Mouse (Mus musculus) intestine, embryonic 16.5 days (tissue): Measurements from ENCODE around the gene Rufy2. TPM values are rescaled to one million over a fixed set of nuclear protein-coding genes. Genes with fewer than 3 reads are reported as not detected.
"Not testable (repeated sequence)": the region's sequence is repeated elsewhere in the genome, so short reads cannot be mapped to it uniquely, and the experiment has no call there.

Source experiments
- ATAC-seq: fragments of 200-750 bp; cut with Nextera tagmentation; 2 replicates; pipeline ENCODE4 v1.8.0; 2017; ENCODE audit warnings: moderate TSS enrichment, moderate library complexity
- H3K27ac ChIP-seq: fragments of 300-500 bp; sonication (generic); 2 replicates; pipeline ENCODE4 v1.5.1; 2014; ENCODE audit warnings: mild to moderate bottlenecking, low read length
- H3K27me3 ChIP-seq: fragments of 300-500 bp; sonication (generic); replicated peaks from 2 replicates; pipeline ENCODE4 v1.6.1; 2014; ENCODE audit warnings: low read length, control low read depth, mixed read lengths; ENCODE audit not compliant: control insufficient read depth, insufficient read depth
- H3K36me3 ChIP-seq: fragments of 300-500 bp; sonication (generic); 2 replicates; pipeline ENCODE4 v1.6.1; 2014; ENCODE audit warnings: low read length, control low read depth; ENCODE audit not compliant: control insufficient read depth, insufficient read depth
- H3K4me1 ChIP-seq: fragments of 300-500 bp; sonication (generic); 2 replicates; pipeline ENCODE4 v1.6.1; 2014; ENCODE audit warnings: low read length, control low read depth, mixed read lengths; ENCODE audit not compliant: control insufficient read depth, insufficient read depth
- H3K4me2 ChIP-seq: fragments of 300-500 bp; sonication (generic); 2 replicates; pipeline ENCODE4 v1.6.1; 2014; ENCODE audit warnings: low read depth, low read length, control low read depth
- H3K4me3 ChIP-seq: fragments of 300-500 bp; sonication (generic); 2 replicates; pipeline ENCODE4 v1.5.1; 2014; ENCODE audit warnings: mild to moderate bottlenecking, low read length
- H3K9ac ChIP-seq: fragments of 300-500 bp; sonication (generic); 2 replicates; pipeline ENCODE4 v1.6.1; 2014; ENCODE audit warnings: low read depth, low read length
- H3K9me3 ChIP-seq: fragments of 300-500 bp; sonication (generic); 2 replicates; pipeline ENCODE4 v1.6.1; 2016; ENCODE audit warnings: low read length, control low read depth; ENCODE audit not compliant: control insufficient read depth
- WGBS: fragments of 180-500 bp; shearing (Covaris S2); extraction: QIAGEN DNeasy Blood & Tissue Kit; methylation state at CpG from one replicate; pipeline ENCODE4 v1.1.7; 2014; 5-methylcytosine and 5-hydroxymethylcytosine counted together
- polyA plus RNA-seq: library from polyadenylated mRNA; unstranded; fragments of >200 nt; fragmentation: Nextera tagmentation; extraction: Ambion mirVana; gene quantifications from 2 replicates; pipeline ENCODE4 v1.2.1, GENCODE M21; 2015

Gene Rufy2
- polyA plus RNA-seq, 1 experiment from 2014 or later = 19.6 TPM

- 55% methylated on average over 14 of the region's 14 CpGs for WGBS
- Histone ChIP-seq H3K9ac (0 out of 2 replicates have a peak overlapping the region, but pooled peaks have one; percentile 24), H3K27me3 (no peaks in the 10 kb centered on the region), H3K9me3 (no peaks in the 10 kb centered on the region), H3K27ac (peak overlapping the region; percentile 76), H3K4me3 (peak overlapping the region; percentile 29), H3K4me1 (no peaks in the 10 kb centered on the region), H3K4me2 (peak overlapping the region; percentile 42), H3K36me3 (no peaks in the 10 kb centered on the region)
- ATAC-seq = peak; percentile 95
Observed at GRCm38 (mm10) chr10:63038571-63039320, 58.7 kb downstream of the Rufy2 start.

- no peak overlapping the region for H3K4me2 ChIP-seq
- no peaks in the 10 kb centered on the region for H3K27me3 ChIP-seq
- H3K36me3 ChIP-seq = no peaks in the 10 kb centered on the region
- no peaks in the 10 kb centered on the region for H3K4me1 ChIP-seq
- 78% methylated on average over 5 of the region's 5 CpGs for WGBS
- no peaks in the 10 kb centered on the region for H3K9me3 ChIP-seq
- H3K4me3 ChIP-seq = no peak overlapping the region
- no peak for ATAC-seq
- no peak overlapping the region for H3K27ac ChIP-seq
- H3K9ac ChIP-seq = no peak overlapping the region
Observed at GRCm38 (mm10) chr10:63039867-63040628, 60.0 kb downstream of the Rufy2 start.

DNA sequence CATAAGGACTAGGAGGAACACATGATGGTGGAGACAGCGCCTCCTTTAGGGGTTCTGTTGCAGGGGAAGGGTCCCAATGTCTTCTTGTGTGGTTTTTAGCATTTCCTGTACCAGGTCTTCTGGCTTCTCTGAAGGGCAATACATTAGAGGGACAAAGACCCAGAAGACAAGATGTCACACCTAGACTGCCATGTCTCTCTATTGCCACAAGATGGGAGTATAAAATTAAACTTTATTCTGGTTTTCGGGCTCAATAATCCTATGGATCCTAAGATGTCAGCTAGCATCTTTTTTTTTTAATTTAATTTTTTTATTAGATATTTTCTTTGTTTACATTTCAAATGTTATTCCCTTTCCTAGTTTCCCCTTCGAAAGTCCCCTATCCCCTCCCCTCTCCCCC lies 63.1 kb downstream of the Rufy2 start:
- H3K4me1 ChIP-seq = no peaks in the 10 kb centered on the region
- WGBS = 77% methylated on average over 3 of the region's 3 CpGs
- no peaks in the 10 kb centered on the region for H3K9me3 ChIP-seq
- no peak overlapping the region for H3K9ac ChIP-seq
- no peak for ATAC-seq
- no peak overlapping the region for H3K4me2 ChIP-seq
- H3K27me3 ChIP-seq = no peaks in the 10 kb centered on the region
- no peak overlapping the region for H3K4me3 ChIP-seq
- no peak overlapping the region for H3K27ac ChIP-seq
- H3K36me3 ChIP-seq = no peaks in the 10 kb centered on the region

DNA sequence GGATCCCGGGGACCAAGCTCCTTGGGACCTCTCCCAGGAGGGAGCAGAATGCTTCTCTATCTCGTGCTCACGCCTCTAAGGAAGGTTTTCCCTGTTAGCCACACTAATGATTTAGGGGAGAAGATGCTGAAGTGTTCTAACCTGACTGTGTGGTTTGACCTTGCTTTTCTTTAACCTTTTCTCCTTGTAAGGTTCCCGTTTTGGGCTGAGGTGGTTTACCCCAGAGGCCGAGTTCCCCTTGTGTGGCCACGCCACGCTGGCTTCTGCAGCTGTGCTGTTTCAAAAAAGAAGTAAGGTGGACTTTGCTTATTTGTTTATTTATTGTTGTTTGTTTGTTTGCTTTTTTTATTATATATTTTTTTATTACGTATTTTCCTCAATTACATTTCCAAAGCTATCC lies 67.7 kb downstream of the Rufy2 start:
- no peak overlapping the region for H3K9ac ChIP-seq
- 86% methylated on average over 8 of the region's 8 CpGs for WGBS
- H3K9me3 ChIP-seq = no peaks in the 10 kb centered on the region
- H3K4me3 ChIP-seq = no peak overlapping the region
- H3K27ac ChIP-seq = no peak overlapping the region
- no peaks in the 10 kb centered on the region for H3K27me3 ChIP-seq
- H3K36me3 ChIP-seq = no peaks in the 10 kb centered on the region
- no peak for ATAC-seq
- no peak overlapping the region for H3K4me2 ChIP-seq
- peaks cover 3% of the 10 kb centered on the region; the same call in 1 of the 2 replicates for H3K4me1 ChIP-seq

DNA sequence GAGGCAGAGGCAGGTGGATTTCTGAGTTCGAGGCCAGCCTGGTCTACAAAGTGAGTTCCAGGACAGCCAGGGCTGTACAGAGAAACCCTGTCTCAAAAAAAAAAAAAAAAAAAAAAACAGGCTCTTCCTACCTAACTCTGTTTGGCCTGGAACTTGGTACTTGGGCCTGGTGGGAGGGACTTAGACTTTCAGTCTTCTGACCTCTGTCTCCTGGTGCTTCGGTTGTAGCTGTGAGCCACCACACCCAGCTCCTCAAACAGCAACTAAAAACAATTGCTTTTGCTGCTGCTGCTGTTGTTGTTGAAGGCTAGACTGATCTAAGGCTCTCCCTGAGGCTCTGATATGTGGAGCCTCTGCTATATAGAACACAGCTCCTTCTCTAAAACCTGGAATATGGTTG lies 69.1 kb downstream of the Rufy2 start:
- Histone ChIP-seq H3K4me2 (no peak overlapping the region), H3K36me3 (no peaks in the 10 kb centered on the region), H3K9me3 (no peaks in the 10 kb centered on the region), H3K27me3 (no peaks in the 10 kb centered on the region), H3K4me3 (no peak overlapping the region), H3K9ac (no peak overlapping the region), H3K27ac (no peak overlapping the region), H3K4me1 (peaks cover 3% of the 10 kb centered on the region; the same call in 1 of the 2 replicates)
- 65% methylated on average over 2 of the region's 2 CpGs for WGBS
- 0 out of 2 replicates have a peak, but pooled peaks have one; percentile 48 for ATAC-seq

DNA sequence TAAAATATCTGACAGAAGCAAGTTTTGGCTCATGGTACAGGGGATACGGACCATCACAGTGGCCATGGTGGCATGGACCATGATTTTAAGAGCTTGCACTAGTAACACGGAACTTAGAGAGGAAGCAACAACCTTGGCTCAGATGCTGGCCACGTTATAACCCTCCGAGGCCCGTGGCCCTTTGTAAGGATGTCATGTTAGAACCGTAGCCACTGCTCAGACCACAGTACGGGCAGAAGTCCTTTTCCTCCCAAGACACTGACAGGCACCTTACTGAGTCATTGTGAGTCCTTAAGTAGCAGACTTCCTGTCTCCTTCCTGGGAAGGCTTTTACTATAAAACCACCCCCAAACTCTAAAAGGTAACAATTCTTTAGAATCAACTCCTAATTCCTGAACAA lies 71.2 kb downstream of the Rufy2 start:
- Histone ChIP-seq H3K27ac (no peak overlapping the region), H3K4me1 (peaks cover 3% of the 10 kb centered on the region; the same call in 1 of the 2 replicates), H3K27me3 (no peaks in the 10 kb centered on the region), H3K4me3 (no peak overlapping the region), H3K9me3 (no peaks in the 10 kb centered on the region), H3K9ac (no peak overlapping the region), H3K36me3 (no peaks in the 10 kb centered on the region), H3K4me2 (no peak overlapping the region)
- ATAC-seq = no peak
- 73% methylated on average over 7 of the region's 7 CpGs for WGBS

DNA sequence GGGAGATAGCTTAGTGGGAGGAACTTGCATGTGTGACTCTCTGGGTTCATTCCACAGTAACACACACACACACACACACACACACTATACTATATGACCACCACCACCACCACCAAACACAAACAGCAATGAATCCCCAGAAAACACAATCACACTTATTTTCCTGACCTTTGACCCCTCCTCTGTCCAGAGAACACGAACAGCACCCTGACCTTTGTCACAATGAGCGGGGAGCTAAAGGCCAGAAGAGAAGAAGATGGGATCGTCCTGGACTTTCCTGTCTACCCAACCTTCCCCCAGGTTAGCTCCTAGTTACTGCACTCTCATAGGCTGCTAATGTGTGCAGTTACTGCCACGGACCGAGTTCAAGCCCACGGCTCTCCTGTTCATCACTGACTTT lies 72.0 kb downstream of the Rufy2 start:
- H3K9ac ChIP-seq = no peak overlapping the region
- H3K27me3 ChIP-seq = no peaks in the 10 kb centered on the region
- ATAC-seq = no peak
- no peak overlapping the region for H3K27ac ChIP-seq
- H3K9me3 ChIP-seq = no peaks in the 10 kb centered on the region
- no peak overlapping the region for H3K4me2 ChIP-seq
- H3K4me3 ChIP-seq = no peak overlapping the region
- WGBS = 76% methylated on average over 6 of the region's 6 CpGs
- peaks cover 3% of the 10 kb centered on the region for H3K4me1 ChIP-seq
- no peaks in the 10 kb centered on the region for H3K36me3 ChIP-seq

GRCm38 (mm10) chr10:63053007-63053406 lies 73.0 kb downstream of the Rufy2 start:
- no peaks in the 10 kb centered on the region for H3K36me3 ChIP-seq
- no peak overlapping the region for H3K27ac ChIP-seq
- H3K4me3 ChIP-seq = no peak overlapping the region
- no peaks in the 10 kb centered on the region for H3K9me3 ChIP-seq
- peaks cover 6% of the 10 kb centered on the region for H3K4me1 ChIP-seq
- no peaks in the 10 kb centered on the region for H3K27me3 ChIP-seq
- no peak overlapping the region for H3K4me2 ChIP-seq
- H3K9ac ChIP-seq = no peak overlapping the region
- no peak for ATAC-seq
- WGBS = 63% methylated on average over 6 of the region's 6 CpGs

GRCm38 (mm10) chr10:63054071-63054470 lies 74.0 kb downstream of the Rufy2 start:
- not testable (repeated sequence) for H3K36me3 ChIP-seq, H3K27ac ChIP-seq

More at GRCm38 (mm10) chr10:63054071-63054470, 74.0 kb downstream of the Rufy2 start:
- not testable (repeated sequence) for H3K4me3 ChIP-seq, ATAC-seq, H3K9me3 ChIP-seq, H3K4me2 ChIP-seq, H3K4me1 ChIP-seq, H3K27me3 ChIP-seq, H3K9ac ChIP-seq
- WGBS = 78% methylated on average over 6 of the region's 6 CpGs
